Mouse (Mus musculus) midbrain, postnatal 0 days (tissue): ENCODE data around the gene Npas3. TPM values are rescaled to one million over a fixed set of nuclear protein-coding genes. Genes with fewer than 3 reads are reported as not detected.

Experiments
- ATAC-seq: fragments of 200-750 bp; cut with Nextera tagmentation; 2 replicates; pipeline ENCODE4 v1.8.0; 2017; ENCODE audit warnings: moderate number of reproducible peaks, mild to moderate bottlenecking, moderate TSS enrichment, moderate library complexity; ENCODE audit not compliant: low FRiP score
- DNase-seq: peaks from one replicate; pipeline ENCODE4 v3.0.0-alpha.2; 2015; ENCODE audit warnings: low spot score
- H3K27ac ChIP-seq: fragments of 300-500 bp; sonication (generic); 2 replicates; pipeline ENCODE4 v1.5.1; 2014; ENCODE audit warnings: low read depth, mild to moderate bottlenecking, low read length, mixed read lengths
- H3K27me3 ChIP-seq: fragments of 300-500 bp; sonication (generic); 2 replicates; pipeline ENCODE4 v1.6.1; 2014; ENCODE audit warnings: low read length, control low read depth, mixed read lengths; ENCODE audit not compliant: insufficient read depth
- H3K36me3 ChIP-seq: fragments of 300-500 bp; sonication (generic); 2 replicates; pipeline ENCODE4 v1.6.1; 2014; ENCODE audit warnings: low read length, control low read depth, mixed read lengths; ENCODE audit not compliant: insufficient read depth
- H3K4me1 ChIP-seq: fragments of 300-500 bp; sonication (generic); 2 replicates; pipeline ENCODE4 v1.6.1; 2014; ENCODE audit warnings: mild to moderate bottlenecking, control low read depth, antibody characterized with exemption, low read length, mixed read lengths; ENCODE audit not compliant: insufficient read depth
- H3K4me2 ChIP-seq: fragments of 300-500 bp; sonication (generic); 2 replicates; pipeline ENCODE4 v1.6.1; 2014; ENCODE audit warnings: low read depth, mild to moderate bottlenecking, low read length, mixed read lengths; ENCODE audit not compliant: poor library complexity, severe bottlenecking
- H3K4me3 ChIP-seq: fragments of 300-500 bp; sonication (generic); 2 replicates; pipeline ENCODE4 v1.5.1; 2014; ENCODE audit warnings: low read depth, mild to moderate bottlenecking, low read length, moderate library complexity
- H3K9ac ChIP-seq: fragments of 300-500 bp; sonication (generic); replicated peaks from 2 replicates; pipeline ENCODE4 v1.6.1; 2014; ENCODE audit warnings: mild to moderate bottlenecking, low read length, moderate library complexity, mixed read lengths; ENCODE audit not compliant: poor library complexity, severe bottlenecking
- H3K9me3 ChIP-seq: fragments of 300-500 bp; sonication (generic); 2 replicates; pipeline ENCODE4 v1.6.1; 2016; ENCODE audit warnings: low read length, control low read depth
- CTCF ChIP-seq: IDR thresholded peaks from 2 replicates; pipeline ENCODE4 v1.5.1; 2016; ENCODE audit warnings: antibody characterized with exemption, mild to moderate bottlenecking
- WGBS: fragments of 180-500 bp; shearing (Covaris S2); extraction: QIAGEN DNeasy Blood & Tissue Kit; methylation state at CpG from one replicate; pipeline ENCODE4 v1.1.7; 2014; 5-methylcytosine and 5-hydroxymethylcytosine counted together
- polyA plus RNA-seq: library from polyadenylated mRNA; unstranded; fragments of >200 nt; fragmentation: Nextera tagmentation; extraction: Ambion mirVana; gene quantifications from 2 replicates; pipeline ENCODE4 v1.2.1, GENCODE M21; 2015
- total RNA-seq: library from RNA; depleted of rRNA; stranded (reverse); fragments of >200 nt; gene quantifications from 2 replicates; pipeline ENCODE4 v1.2.3, GENCODE M21; 2014

The Npas3 gene
- total and polyA plus RNA-seq, 2 experiments from 2014 or later = 34.2 to 53.8 TPM

- no peak for TF ChIP-seq CTCF
These were observed 748.7 kb downstream of the Npas3 start for GRCm38 (mm10) chr12:53997141-53997540.

GRCm38 (mm10) chr12:53999647-54000637, 751.5 kb downstream of the Npas3 start:
- ATAC-seq (no peak), DNase-seq (no peak)
- H3K36me3 ChIP-seq = no peaks in the 10 kb centered on the region
- H3K4me2 ChIP-seq = no peak overlapping the region
- H3K9me3 ChIP-seq = no peaks in the 10 kb centered on the region
- H3K27me3 ChIP-seq = no peaks in the 10 kb centered on the region
- H3K4me3 ChIP-seq = no peak overlapping the region
- 60% methylated on average over 15 of the region's 15 CpGs for WGBS
- no peak overlapping the region for H3K9ac ChIP-seq
- H3K27ac ChIP-seq = 0 out of 2 replicates have a peak overlapping the region, but pooled peaks have one; percentile 6
- H3K4me1 ChIP-seq = no peaks in the 10 kb centered on the region
- no peak for TF ChIP-seq CTCF

More at GRCm38 (mm10) chr12:53997141-53997540, 748.7 kb downstream of the Npas3 start:
- ATAC-seq = no peak
- Histone ChIP-seq H3K4me1 (no peaks in the 10 kb centered on the region), H3K9ac (no peak overlapping the region), H3K36me3 (no peaks in the 10 kb centered on the region), H3K9me3 (no peaks in the 10 kb centered on the region), H3K27me3 (no peaks in the 10 kb centered on the region), H3K27ac (no peak overlapping the region), H3K4me3 (no peak overlapping the region), H3K4me2 (no peak overlapping the region)
- no peak for DNase-seq
- WGBS = 90% methylated on average over 3 of the region's 3 CpGs

GRCm38 (mm10) chr12:54002496-54002895, 754.0 kb downstream of the Npas3 start:
- 78% methylated on average over 4 of the region's 4 CpGs for WGBS
- Histone ChIP-seq H3K9me3 (no peaks in the 10 kb centered on the region), H3K9ac (no peak overlapping the region), H3K4me3 (no peak overlapping the region), H3K4me1 (no peaks in the 10 kb centered on the region), H3K36me3 (no peaks in the 10 kb centered on the region), H3K4me2 (no peak overlapping the region), H3K27ac (no peak overlapping the region), H3K27me3 (no peaks in the 10 kb centered on the region)
- DNase-seq = no peak
- ATAC-seq = no peak
- peak; percentile 47 for TF ChIP-seq CTCF

- Histone ChIP-seq H3K4me1 (no peaks in the 10 kb centered on the region), H3K9me3 (no peaks in the 10 kb centered on the region), H3K4me3 (no peak overlapping the region), H3K27ac (no peak overlapping the region), H3K4me2 (no peak overlapping the region), H3K9ac (no peak overlapping the region), H3K36me3 (no peaks in the 10 kb centered on the region), H3K27me3 (no peaks in the 10 kb centered on the region)
- TF ChIP-seq CTCF = no peak
- 60% methylated on average over 8 of the region's 8 CpGs for WGBS
- DNase-seq (no peak), ATAC-seq (no peak)
These were observed 756.1 kb downstream of the Npas3 start for GRCm38 (mm10) chr12:54004606-54005005.

- no peak overlapping the region for H3K4me2 ChIP-seq
- DNase-seq = no peak
These were observed 757.1 kb downstream of the Npas3 start for GRCm38 (mm10) chr12:54005546-54005945.

GRCm38 (mm10) chr12:54015304-54015703, 766.8 kb downstream of the Npas3 start:
- Histone ChIP-seq H3K9me3 (no peaks in the 10 kb centered on the region), H3K9ac (no peak overlapping the region), H3K36me3 (no peaks in the 10 kb centered on the region), H3K4me3 (no peak overlapping the region), H3K27ac (no peak overlapping the region), H3K4me2 (no peak overlapping the region), H3K27me3 (no peaks in the 10 kb centered on the region), H3K4me1 (no peaks in the 10 kb centered on the region; the same call in 1 of the 2 replicates)
- DNase-seq (no peak), ATAC-seq (no peak)
- no peak for TF ChIP-seq CTCF

More at GRCm38 (mm10) chr12:54005546-54005945, 757.1 kb downstream of the Npas3 start:
- Histone ChIP-seq H3K9me3 (no peaks in the 10 kb centered on the region), H3K27ac (no peak overlapping the region), H3K4me3 (no peak overlapping the region), H3K4me1 (no peaks in the 10 kb centered on the region), H3K27me3 (no peaks in the 10 kb centered on the region), H3K9ac (no peak overlapping the region), H3K36me3 (no peaks in the 10 kb centered on the region)
- TF ChIP-seq CTCF = no peak
- no peak for ATAC-seq
- WGBS = 88% methylated on average over 4 of the region's 4 CpGs
